Mouse (Mus musculus) kidney, adult 2 months (tissue): ENCODE measurements around the gene Pfdn4. TPM values are rescaled to one million over a fixed set of nuclear protein-coding genes. Genes with fewer than 3 reads are reported as not detected.

Source experiments
- DNase-seq: peaks from one replicate; pipeline ENCODE4 v3.0.0; 2021
- H3K27ac ChIP-seq: fragments of 200-500 bp; 2 replicates; pipeline ENCODE4 v1.5.1; 2012; ENCODE audit warnings: low read depth, low read length, control low read depth, inconsistent platforms; ENCODE audit not compliant: insufficient read depth
- H3K27me3 ChIP-seq: fragments of 200-500 bp; replicated peaks from 2 replicates; pipeline ENCODE4 v1.6.1; 2012; ENCODE audit warnings: mild to moderate bottlenecking, moderate library complexity, low read length, inconsistent platforms; ENCODE audit not compliant: control insufficient read depth, insufficient read depth
- H3K36me3 ChIP-seq: fragments of 200-500 bp; 2 replicates; pipeline ENCODE4 v1.6.1; 2012; ENCODE audit warnings: mild to moderate bottlenecking, moderate library complexity, low read length, inconsistent platforms; ENCODE audit not compliant: control insufficient read depth, insufficient read depth
- H3K4me1 ChIP-seq: fragments of 200-500 bp; 2 replicates; pipeline ENCODE4 v1.6.1; 2011; ENCODE audit warnings: low read length; ENCODE audit not compliant: control insufficient read depth, insufficient read depth
- H3K4me3 ChIP-seq: fragments of 200-500 bp; 2 replicates; pipeline ENCODE4 v1.5.1; 2011; ENCODE audit warnings: mild to moderate bottlenecking, low read depth, low read length, control low read depth; ENCODE audit not compliant: insufficient read depth
- CTCF ChIP-seq: fragments of 200-500 bp; conservative IDR thresholded peaks from 2 replicates; pipeline ENCODE4 v1.5.1; 2011; ENCODE audit warnings: low read depth, mild to moderate bottlenecking, control low read depth, low read length, moderate library complexity, mixed read lengths; ENCODE audit not compliant: insufficient read depth, insufficient read length
- POLR2A ChIP-seq: fragments of 200-500 bp; IDR thresholded peaks from one replicate; pipeline ENCODE4 v1.6.1; 2011; ENCODE audit warnings: low read depth, low read length, control low read depth
- WGBS: fragments of 180-500 bp; shearing (Covaris S2); methylation state at CpG from one replicate; pipeline ENCODE4 v1.1.7; 2018; 5-methylcytosine and 5-hydroxymethylcytosine counted together
- polyA plus RNA-seq: library from polyadenylated mRNA; depleted of rRNA; stranded (reverse); fragments of >200 nt; gene quantifications from 2 replicates; pipeline ENCODE4 v1.2.3, GENCODE M21; 2012

Pfdn4 gene
- polyA plus RNA-seq, 1 experiment = 5.6 TPM

DNA sequence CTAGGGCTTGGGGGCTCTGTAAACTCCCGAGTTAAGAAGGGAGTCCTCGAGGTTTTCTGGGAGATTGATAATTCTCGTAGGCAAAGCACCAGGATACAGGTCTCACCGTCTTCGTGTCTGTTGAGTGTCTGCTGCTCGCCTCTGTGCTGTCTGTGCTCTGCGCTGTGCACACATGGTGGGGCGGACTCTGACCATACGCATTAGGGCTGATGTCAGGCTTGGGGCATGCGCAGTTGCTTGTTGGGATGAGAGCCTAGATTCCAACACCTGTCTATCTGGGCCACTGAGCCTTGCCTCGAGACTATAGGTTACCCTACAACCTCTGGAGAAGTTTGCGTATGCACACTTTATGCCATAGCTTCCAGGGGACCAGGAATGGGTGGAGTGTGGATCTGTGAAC, 17.5 kb downstream of the Pfdn4 start:
- Histone ChIP-seq H3K4me3 (no peak overlapping the region), H3K36me3 (peaks cover 2% of the 10 kb centered on the region; the same call in 1 of the 2 replicates), H3K27me3 (no peaks in the 10 kb centered on the region), H3K4me1 (peaks cover 8% of the 10 kb centered on the region; the same call in 1 of the 2 replicates), H3K27ac (no peak overlapping the region)
- TF ChIP-seq CTCF (no peak), POLR2A (no peak)
- no peak for DNase-seq
- WGBS = 89% methylated on average over 12 of the region's 12 CpGs

DNA sequence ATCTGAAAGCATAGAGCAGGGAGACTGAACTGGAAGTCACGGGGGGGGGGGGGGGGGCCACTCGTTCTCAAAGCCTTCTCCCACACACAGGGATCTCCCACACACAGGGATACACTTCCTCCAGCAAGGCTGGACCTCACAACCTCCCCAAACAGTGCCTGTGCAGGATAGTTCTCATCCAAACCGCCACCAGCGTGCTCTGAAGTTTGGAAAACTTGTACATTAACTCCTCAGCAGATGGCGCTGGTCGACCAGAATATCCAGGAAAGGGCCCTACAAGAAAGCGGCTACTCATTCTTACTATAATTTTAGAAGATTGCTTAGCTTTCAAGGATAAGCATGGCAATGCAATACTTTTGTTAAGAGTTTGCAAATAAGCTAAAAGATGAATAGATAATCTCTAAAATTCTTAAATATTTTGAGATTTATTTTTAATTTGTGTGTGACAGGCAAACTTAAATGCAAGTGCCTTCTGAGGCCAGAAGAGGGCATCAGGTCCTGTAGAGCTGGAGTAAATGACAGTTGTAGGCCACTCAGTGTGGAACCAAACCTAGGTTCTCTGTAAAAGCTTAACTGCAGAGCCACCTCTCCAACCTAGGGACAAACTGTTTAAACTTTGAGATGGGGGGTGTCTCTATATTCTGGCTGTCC, 24.2 kb downstream of the Pfdn4 start:
- TF ChIP-seq CTCF (peak; percentile 66), POLR2A (no peak)
- Histone ChIP-seq H3K4me1 (no peaks in the 10 kb centered on the region), H3K27ac (no peak overlapping the region), H3K27me3 (no peaks in the 10 kb centered on the region), H3K4me3 (no peak overlapping the region), H3K36me3 (peaks cover 2% of the 10 kb centered on the region)
- peak; percentile 72 for DNase-seq
- WGBS = 10% methylated on average over 7 of the region's 7 CpGs

DNA sequence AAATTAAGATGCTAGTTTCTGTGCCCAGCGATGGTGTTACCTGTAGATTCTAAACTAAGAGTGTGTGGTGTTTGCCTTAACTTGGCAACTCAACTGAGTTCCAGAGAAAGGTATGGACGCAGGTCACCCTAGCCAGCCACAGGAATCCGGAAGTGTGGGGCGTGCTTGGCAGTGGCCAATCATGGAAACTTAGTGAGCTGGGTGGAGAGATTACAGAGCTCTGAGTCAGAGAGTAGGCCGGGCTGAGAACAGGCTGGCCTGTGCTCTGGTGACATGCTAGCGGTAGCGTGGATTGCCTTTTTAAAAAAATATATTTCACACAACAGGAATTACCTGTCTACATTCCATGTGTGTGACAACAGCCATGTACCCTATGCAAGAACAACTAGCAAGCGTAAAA, 30.3 kb downstream of the Pfdn4 start:
- H3K4me3 ChIP-seq = no peak overlapping the region
- DNase-seq = peak; percentile 32
- H3K27me3 ChIP-seq = no peaks in the 10 kb centered on the region
- H3K27ac ChIP-seq = 0 out of 2 replicates have a peak overlapping the region, but pooled peaks have one; percentile 74
- 76% methylated on average over 8 of the region's 8 CpGs for WGBS
- no peaks in the 10 kb centered on the region for H3K4me1 ChIP-seq
- no peak for TF ChIP-seq CTCF
- TF ChIP-seq POLR2A = no peak
- no peaks in the 10 kb centered on the region for H3K36me3 ChIP-seq

DNA sequence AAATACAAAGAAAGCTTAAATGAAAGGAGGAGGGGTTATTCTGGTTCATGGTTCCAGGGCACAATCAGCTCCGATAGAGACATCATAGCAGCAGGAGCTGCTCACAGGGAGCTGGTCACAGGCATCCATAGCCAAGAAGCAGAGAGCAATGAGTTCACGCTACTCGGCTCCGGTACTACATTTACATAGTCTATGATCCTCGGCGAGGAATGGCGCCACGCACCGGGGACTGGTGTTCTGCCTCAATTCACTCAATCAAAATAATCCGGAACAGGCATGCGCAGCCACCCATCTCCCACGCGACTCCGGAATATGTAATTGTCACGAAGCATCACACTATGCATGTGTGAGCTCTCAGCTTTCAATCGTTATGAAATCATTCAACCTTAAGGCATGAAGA, 31.8 kb downstream of the Pfdn4 start:
- Histone ChIP-seq H3K4me3 (no peak overlapping the region), H3K27ac (no peak overlapping the region), H3K27me3 (no peaks in the 10 kb centered on the region), H3K4me1 (no peaks in the 10 kb centered on the region), H3K36me3 (no peaks in the 10 kb centered on the region)
- 60% methylated on average over 16 of the region's 16 CpGs for WGBS
- TF ChIP-seq CTCF (no peak), POLR2A (no peak)
- peak; percentile 26 for DNase-seq

DNA sequence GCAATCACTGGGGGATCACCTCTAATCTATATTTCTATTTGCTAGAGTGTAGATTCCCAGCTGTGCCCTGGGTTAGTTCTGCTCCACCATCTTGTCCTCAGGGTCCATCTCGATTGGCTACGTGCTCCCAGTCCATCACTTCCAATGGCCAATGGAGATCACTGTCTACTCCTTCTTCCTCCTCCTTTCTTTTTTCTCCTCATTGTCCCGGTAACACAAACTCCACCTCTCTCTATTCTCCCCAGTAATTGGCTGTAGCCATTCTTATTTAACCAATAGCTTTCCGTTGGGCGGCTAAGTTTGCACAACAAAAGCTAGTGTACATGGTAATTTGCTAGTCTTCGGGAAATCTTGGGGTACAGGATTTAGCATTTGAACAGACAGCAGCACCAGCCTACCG, 33.5 kb downstream of the Pfdn4 start:
- TF ChIP-seq POLR2A = no peak
- no peak for TF ChIP-seq CTCF
- 89% methylated on average over 7 of the region's 7 CpGs for WGBS
- Histone ChIP-seq H3K4me1 (no peaks in the 10 kb centered on the region), H3K4me3 (no peak overlapping the region), H3K27me3 (no peaks in the 10 kb centered on the region), H3K36me3 (no peaks in the 10 kb centered on the region), H3K27ac (no peak overlapping the region)
- DNase-seq = no peak

DNA sequence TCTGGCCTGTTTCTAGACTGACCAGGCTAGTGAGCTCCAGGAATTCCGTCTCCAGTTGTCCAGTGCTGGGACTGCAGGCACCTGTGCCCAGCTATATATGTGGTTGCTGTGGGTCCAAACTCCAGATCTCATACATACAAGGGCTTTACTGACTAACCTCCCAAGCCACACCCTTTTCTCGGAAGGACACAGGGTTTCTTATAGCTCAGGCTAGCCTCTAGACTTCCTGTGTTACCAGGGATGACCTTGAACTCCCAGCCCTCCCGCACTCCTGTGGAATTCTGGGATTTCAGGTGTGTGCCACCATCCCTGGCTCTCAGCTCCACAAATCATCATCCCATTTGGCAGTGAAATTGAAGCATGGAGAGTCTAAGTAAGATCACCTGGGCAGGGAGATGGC, 34.0 kb downstream of the Pfdn4 start:
- DNase-seq = no peak
- H3K36me3 ChIP-seq = no peaks in the 10 kb centered on the region
- no peak overlapping the region for H3K27ac ChIP-seq
- H3K4me1 ChIP-seq = no peaks in the 10 kb centered on the region
- no peak overlapping the region for H3K4me3 ChIP-seq
- H3K27me3 ChIP-seq = no peaks in the 10 kb centered on the region
- TF ChIP-seq CTCF (no peak), POLR2A (no peak)
- WGBS = 93% methylated on average over 3 of the region's 3 CpGs

DNA sequence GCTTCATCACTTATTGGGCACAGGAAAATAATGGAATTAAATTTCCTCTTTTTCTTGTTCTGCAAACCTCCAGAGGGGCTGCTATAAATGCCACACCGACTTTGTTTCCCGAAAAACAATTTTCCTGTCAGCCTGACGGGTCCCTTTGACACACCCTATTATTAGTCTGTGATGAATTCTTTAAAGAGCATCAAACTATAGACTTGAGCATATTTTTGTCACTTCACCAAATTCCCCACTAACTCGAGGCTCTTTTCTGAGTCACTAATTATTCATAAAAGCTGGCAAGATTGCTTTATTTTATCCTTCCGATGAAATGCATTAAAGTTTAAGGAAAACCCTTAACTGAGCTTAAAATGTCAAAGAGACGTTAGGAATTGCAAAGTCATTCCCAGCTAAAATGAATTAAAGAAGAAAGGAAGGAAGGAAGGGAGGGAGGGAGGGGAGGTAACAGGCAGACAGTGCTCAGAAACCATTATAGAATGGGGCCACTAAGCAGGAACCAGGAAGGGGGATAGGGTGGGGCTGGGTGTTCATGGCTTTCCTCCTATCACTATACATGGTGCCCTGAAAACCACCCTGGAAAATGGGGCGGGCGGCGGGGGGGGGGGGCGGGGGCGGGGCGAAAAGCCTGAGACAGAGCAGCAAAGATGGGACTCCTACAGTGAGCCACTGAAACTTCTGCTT, 38.0 kb downstream of the Pfdn4 start:
- TF ChIP-seq POLR2A (no peak), CTCF (no peak)
- H3K4me3 ChIP-seq = no peak overlapping the region
- no peak overlapping the region for H3K27ac ChIP-seq
- no peaks in the 10 kb centered on the region for H3K27me3 ChIP-seq
- no peaks in the 10 kb centered on the region for H3K4me1 ChIP-seq
- no peaks in the 10 kb centered on the region for H3K36me3 ChIP-seq
- 41% methylated on average over 12 of the region's 12 CpGs for WGBS
- DNase-seq = no peak
